Mouse (Mus musculus) cortical plate, adult 2 months (tissue): ENCODE data around the gene Ror1. TPM values are rescaled to one million over a fixed set of nuclear protein-coding genes. Genes with fewer than 3 reads are reported as not detected.

ENCODE experiments used
- H3K27ac ChIP-seq: fragments of 200-500 bp; 2 replicates; pipeline ENCODE4 v1.5.1; 2012; ENCODE audit warnings: low read length, control low read depth, inconsistent platforms; ENCODE audit not compliant: insufficient read depth
- H3K4me1 ChIP-seq: fragments of 200-500 bp; 2 replicates; pipeline ENCODE4 v1.6.1; 2011; ENCODE audit warnings: low read length; ENCODE audit not compliant: control insufficient read depth, insufficient read depth
- H3K4me3 ChIP-seq: fragments of 200-500 bp; 2 replicates; pipeline ENCODE4 v1.5.1; 2011; ENCODE audit warnings: mild to moderate bottlenecking, low read length, control low read depth; ENCODE audit not compliant: insufficient read depth
- CTCF ChIP-seq: fragments of 200-500 bp; IDR thresholded peaks from 2 replicates; pipeline ENCODE4 v1.5.1; 2011; ENCODE audit warnings: mild to moderate bottlenecking, control low read depth, low read length; ENCODE audit not compliant: insufficient read depth; ENCODE audit errors: extremely low read depth
- POLR2A ChIP-seq: fragments of 200-500 bp; IDR thresholded peaks from 2 replicates; pipeline ENCODE4 v1.6.1; 2011; ENCODE audit warnings: mild to moderate bottlenecking, low read length, control low read depth; ENCODE audit not compliant: insufficient read depth; ENCODE audit errors: extremely low read depth
- polyA plus RNA-seq: library from polyadenylated mRNA; depleted of rRNA; stranded (reverse); fragments of >200 nt; gene quantifications from 2 replicates; pipeline ENCODE4 v1.2.3, GENCODE M21; 2012

Ror1 gene
- polyA plus RNA-seq, 1 experiment: 0.42 TPM

DNA sequence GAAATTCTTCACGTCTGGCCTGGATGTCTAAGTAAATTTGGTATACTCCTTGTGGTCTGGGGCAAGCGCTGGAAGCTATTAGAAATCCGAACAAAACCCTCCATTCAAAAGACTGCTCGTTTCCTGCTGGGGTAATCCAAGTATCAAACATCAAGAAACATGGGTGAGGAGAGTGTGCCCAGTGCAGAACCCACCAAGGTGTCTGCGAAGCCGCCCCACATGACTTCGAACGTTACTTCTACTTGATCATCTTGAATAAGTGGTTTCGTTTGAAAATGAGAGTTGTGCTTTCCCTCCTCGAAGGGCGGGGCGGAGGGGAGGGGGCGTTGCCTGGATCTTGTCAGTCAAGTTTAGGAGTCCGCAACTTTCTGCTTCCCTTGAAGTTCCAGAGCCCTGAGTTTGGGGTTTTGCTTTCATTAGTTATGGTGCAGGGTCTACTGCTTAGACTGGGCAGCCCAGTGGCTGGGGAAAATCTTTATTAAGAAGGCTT, 74.6 kb downstream of the Ror1 start:
- H3K27ac ChIP-seq: no peak overlapping the region
- no peaks in the 10 kb centered on the region for H3K4me1 ChIP-seq
- no peak for TF ChIP-seq CTCF
- TF ChIP-seq POLR2A: no peak
- no peak overlapping the region for H3K4me3 ChIP-seq

DNA sequence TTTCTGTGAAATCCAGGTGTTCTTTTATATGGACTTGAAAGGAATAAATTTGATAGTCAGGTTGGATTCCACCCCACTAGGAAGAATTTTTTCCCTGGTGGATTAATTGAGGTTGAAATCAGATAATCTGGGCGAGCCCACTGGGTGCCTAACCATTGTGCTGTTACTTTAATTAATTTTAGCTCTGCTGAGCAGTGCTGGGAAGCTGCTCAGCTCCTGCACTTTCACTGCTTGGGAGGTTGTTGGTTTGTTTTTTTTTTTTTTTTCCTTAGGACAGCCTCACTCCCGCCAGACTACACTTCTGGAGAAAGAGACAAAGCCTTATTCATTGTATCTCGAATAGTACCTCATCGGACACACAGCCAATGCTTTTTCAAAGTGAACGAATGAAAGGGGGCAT, 75.2 kb downstream of the Ror1 start:
- Histone ChIP-seq H3K4me3 (no peak overlapping the region), H3K4me1 (no peaks in the 10 kb centered on the region), H3K27ac (no peak overlapping the region)
- TF ChIP-seq CTCF (no peak), POLR2A (no peak)

DNA sequence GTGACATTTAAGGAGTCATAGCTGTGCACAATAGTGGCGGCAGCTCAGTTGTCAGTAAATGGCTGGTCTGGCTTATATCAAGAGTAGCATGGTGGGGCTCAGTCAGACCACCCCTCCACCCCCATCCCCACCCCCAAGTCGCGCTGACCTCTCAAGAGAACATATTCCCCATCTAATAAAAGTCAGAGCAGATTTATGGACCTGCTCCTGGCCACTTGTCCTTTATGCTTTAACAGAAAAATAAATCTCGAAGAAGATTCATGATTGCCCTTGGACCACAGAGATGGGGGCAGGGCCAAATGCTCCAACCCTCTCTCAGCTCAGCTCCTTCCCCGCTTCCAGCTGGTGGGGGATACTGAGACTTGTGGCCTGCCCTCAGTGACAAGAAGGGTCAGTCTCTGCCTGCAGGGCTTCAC, 75.9 kb downstream of the Ror1 start:
- H3K4me1 ChIP-seq: no peaks in the 10 kb centered on the region
- TF ChIP-seq POLR2A: no peak
- no peak overlapping the region for H3K4me3 ChIP-seq
- no peak overlapping the region for H3K27ac ChIP-seq

DNA sequence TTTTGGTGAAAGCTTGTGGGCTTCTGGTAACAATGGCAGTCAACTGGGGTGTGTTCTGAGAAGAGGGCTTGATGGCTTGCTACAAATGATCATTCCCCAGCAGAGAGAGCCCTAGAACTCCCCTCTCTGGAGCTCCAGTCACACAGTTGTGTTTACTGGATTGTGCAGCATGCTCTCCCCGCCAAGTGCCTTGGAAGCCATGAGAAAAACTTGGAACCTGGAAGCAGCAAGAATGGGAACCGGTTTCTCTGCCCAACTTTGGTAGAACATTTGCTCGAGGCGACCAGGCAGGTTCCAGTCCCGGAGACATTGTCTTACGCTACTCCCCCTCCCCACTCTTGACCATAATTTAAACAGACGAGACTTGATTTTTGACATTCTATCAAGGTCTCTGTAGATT, 80.0 kb downstream of the Ror1 start:
- H3K4me3 ChIP-seq: no peak overlapping the region
- H3K27ac ChIP-seq: no peak overlapping the region
- TF ChIP-seq POLR2A (no peak), CTCF (no peak)
- H3K4me1 ChIP-seq: no peaks in the 10 kb centered on the region

DNA sequence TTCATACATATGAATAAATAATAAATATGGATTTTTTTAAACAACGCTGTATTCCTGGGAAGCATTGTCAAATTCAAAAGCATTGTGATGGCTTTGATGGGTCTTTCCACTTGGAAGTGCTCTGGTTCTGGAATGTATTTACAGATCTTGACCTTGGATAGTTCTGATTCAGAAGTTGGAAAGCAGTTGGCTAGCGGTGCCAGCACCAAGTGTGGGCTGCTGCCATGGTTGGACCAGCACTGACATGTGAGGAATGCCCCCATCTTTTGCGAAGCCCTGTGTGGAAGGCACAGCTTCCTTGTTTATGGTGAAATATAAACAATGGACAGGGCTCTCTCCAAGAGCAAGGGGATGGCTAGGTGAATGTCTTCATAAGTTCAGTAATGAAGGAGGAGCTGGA, 82.7 kb downstream of the Ror1 start:
- TF ChIP-seq POLR2A (no peak), CTCF (no peak)
- H3K4me1 ChIP-seq: no peaks in the 10 kb centered on the region
- H3K27ac ChIP-seq: no peak overlapping the region
- H3K4me3 ChIP-seq: no peak overlapping the region

DNA sequence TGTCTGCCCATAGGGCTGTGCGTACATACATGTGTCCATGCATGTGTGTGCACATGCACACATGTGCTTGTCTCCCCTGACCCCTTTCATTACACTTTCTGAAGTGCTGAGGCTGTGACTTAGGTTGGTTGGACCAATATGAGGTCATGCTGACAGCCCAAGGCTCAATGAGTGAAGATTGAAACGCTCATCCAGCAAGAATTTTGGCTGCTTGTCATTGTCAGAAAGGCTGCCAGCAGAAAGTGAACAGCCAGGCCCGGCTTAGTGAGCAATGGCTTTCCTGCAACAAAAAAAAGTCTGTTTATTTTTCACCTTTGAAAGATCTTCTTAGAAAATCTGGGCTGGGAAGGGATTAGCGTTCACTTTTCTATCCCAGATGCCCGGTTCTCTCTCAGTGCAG, 86.1 kb downstream of the Ror1 start:
- Histone ChIP-seq H3K4me3 (no peak overlapping the region), H3K27ac (no peak overlapping the region), H3K4me1 (no peaks in the 10 kb centered on the region)
- no peak for TF ChIP-seq POLR2A

DNA sequence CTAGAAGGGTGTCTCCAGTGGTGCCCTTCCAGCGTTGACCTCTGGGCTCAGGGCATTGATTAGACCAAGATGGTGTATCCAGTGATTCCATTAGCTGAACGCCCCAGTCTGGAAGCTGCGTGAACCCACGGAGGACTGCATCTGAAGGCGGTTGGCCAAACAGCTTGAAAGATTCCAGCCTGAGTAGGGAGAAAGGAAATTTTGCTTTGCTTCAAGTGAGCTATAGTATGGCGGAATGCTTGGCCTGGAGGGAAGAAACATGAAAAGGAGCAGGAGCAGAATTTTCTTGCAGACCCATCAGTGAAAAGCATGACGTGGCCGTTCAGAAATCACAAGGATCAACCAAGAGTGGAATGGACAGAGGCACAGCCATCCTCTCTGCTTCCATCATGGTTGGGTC, 91.2 kb downstream of the Ror1 start:
- Histone ChIP-seq H3K27ac (no peak overlapping the region), H3K4me3 (no peak overlapping the region), H3K4me1 (no peaks in the 10 kb centered on the region)
- TF ChIP-seq CTCF: no peak
- no peak for TF ChIP-seq POLR2A

DNA sequence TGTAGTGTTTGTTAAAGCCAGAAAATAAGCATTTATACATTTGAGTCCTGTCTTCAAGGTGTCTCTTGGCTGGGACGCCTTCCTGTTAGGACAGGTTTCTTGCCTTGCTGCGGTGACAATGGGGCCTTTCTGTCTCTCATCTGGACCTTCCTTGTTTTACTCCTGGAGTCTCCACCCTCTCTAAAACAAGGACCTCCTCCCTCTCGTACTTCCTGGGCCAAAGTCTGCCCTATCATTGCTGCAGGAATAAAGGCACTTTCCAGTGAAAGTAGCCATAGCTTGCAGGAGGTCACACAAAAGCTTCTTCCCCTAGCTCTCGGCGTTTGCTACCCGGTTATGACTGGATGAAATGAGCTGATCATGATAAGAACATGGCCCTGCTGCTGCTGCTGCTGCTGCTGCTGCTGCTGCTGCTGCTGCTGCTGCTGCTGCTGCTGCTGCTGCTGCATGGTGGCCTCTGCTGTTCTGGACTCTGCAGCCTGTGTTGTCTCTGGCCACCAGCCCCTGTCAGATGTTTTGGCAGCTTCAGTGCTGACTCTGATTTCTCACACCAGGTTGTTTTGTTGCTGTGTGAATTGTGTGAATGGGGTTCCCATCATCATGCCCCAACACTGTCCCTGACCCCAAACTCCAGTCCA, 92.1 kb downstream of the Ror1 start:
- Histone ChIP-seq H3K4me3 (no peak overlapping the region), H3K4me1 (no peaks in the 10 kb centered on the region), H3K27ac (no peak overlapping the region)
- TF ChIP-seq CTCF: no peak
- TF ChIP-seq POLR2A: no peak

DNA sequence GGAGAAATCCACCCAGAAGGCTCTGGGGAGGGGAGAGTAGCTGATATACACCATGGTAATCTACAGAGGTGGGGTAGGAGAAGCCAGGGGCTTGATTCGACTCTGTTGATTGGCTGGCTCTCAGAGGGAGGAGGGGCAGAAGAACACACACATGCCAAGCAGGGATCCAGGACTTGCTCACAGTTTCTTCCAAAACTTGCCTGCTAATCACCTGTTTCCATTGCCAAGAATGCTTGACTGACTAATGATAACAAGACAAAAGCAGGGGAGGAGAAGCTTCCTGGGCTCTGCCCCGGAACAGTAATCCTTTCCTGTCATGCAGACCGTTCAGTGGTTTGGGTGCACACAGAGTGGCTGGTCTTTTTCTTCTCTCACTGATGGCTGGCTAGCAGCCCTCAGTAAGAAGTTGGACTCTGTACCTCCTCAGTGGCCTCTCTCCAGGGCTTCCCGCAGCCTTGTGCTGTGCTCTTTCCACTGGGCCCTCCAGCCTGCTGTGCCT, 92.7 kb downstream of the Ror1 start:
- TF ChIP-seq POLR2A (no peak), CTCF (no peak)
- Histone ChIP-seq H3K4me1 (no peaks in the 10 kb centered on the region), H3K27ac (no peak overlapping the region), H3K4me3 (no peak overlapping the region)

DNA sequence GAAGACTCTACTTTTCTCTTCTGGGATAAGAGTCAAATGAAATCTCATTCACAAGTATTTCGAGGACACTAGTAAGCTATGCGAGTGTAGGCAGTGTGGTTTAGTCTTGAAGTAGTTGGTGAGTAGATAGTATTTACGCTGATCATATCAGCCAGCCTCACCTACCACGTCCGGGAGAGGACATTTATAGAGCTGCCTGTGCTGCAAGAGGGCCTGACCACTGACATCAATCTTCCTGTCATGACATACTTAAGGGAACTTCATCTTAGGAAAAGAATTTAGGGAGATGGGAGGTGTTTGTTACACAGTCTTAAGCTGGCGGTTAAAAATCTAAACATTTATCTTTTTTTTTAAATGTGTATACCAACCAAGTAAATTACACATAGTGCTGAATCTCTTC, 95.9 kb downstream of the Ror1 start:
- TF ChIP-seq CTCF: no peak
- TF ChIP-seq POLR2A: no peak

More for the DNA sequence above, 95.9 kb downstream of the Ror1 start:
- Histone ChIP-seq H3K4me1 (no peaks in the 10 kb centered on the region), H3K27ac (no peak overlapping the region), H3K4me3 (no peak overlapping the region)
